Mouse (Mus musculus) right cerebral cortex, adult 2 months (tissue): ENCODE measurements around the gene Fgfr2.
A peak's percentile ranks its signal among the peaks of the same experiment; 100 is the strongest.
"Not testable (repeated sequence)": the region's sequence is repeated elsewhere in the genome, so short reads cannot be mapped to it uniquely, and the experiment has no call there.

Experiments used
- DNase-seq, 2 experiments: peaks; one replicate each; pipeline ENCODE4 v3.0.0; 2021 to 2022; ENCODE audit warnings: low spot score in 2 of 2

Gene Fgfr2

GRCm38 (mm10) chr7:130543181-130543580, 2580.0 kb downstream of the Fgfr2 start:
- no peak for DNase-seq

- DNase-seq: no peak
These were observed 2583.0 kb downstream of the Fgfr2 start for GRCm38 (mm10) chr7:130540176-130540575.

DNA sequence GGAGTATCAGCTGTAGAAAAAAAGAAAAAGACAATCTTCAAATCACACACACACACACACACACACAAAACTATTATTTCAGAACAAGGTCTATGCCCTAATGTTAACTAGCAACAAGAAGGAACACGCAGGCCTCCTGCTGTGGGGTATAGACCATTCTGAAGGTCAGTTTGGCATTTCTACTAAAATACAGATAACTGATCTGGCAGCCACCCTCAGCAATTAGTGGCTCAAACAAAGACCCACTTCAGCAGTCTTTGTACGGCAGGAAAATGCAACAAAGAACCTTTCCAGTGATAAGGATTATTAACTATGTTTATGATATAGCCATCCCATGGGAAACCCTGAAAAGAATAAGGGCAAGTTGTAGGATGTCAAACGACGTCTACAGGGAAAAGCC, 2586.1 kb downstream of the Fgfr2 start:
- DNase-seq: no peak

DNA sequence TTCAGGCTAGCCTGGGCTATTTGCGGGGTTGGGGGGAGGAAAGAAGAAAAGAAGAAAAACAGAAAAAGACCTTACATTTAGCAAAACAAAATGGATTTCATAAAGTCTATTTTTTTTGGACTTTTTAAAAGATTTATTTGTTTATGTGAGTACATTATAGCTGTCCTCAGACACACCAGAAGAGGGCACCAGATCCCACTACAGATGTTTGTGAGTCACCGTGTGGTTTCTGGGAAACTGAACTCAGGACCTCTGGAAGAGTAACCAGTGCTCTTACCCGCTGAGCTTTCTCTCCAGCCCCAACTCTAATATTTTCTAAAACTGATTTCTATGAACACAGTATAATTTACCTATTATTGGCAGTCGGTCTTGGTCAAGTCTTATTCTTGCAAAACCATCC, 2588.0 kb downstream of the Fgfr2 start:
- DNase-seq: no peak

GRCm38 (mm10) chr7:130533316-130534260, 2589.6 kb downstream of the Fgfr2 start:
- peak; percentile 88 to 97 for DNase-seq

GRCm38 (mm10) chr7:130531138-130531537, 2592.0 kb downstream of the Fgfr2 start:
- not testable (repeated sequence) for DNase-seq

- no peak for DNase-seq
These were observed 2595.8 kb downstream of the Fgfr2 start for GRCm38 (mm10) chr7:130527306-130527705.

DNA sequence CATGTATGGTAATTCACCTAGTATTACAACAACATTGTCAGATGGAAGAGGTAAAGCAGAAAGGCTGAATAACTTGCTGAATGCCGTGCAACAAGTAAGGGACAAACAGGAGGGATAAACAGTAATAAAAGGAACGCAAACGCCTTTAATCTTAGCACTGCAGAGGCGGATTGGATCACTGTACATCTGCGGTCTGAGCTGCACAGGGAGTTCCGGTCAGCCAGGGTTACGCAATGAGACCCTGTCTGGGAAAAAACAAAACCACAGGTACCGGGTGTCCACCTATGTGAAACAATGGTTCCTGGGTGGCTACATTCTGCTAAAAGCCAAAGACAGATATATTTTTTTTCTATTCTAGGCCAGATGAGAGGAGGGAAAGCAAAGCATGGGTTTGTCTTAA, 2599.7 kb downstream of the Fgfr2 start:
- no peak for DNase-seq

DNA sequence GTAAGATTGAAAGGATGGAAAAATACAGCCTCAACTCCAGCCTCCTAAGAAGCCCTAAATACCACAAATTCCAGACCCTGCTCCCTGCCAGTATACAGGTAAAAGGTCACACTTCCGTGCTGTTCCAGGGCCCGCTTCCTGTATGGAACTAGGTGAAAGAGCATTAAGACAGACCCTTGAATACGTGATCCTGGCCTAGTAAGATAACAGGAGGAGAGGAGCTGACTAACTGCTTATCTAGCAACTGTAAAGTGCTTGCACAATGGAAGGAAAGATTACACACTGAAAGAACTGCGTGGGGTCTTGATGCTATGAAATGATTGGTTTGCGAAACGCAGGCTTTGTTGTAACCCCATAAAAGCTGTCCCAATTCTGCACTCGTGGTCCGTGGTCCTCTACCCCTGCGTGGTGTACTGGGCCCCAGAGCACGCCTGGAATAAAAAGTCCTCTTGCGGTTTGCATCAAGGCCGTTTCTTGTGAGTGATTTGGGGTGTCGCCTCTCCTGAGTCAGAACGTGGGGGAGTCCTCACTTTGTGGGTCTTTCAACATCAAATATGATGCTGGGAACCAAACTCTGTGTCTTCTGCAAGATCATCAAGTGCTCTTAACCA, 2602.2 kb downstream of the Fgfr2 start:
- DNase-seq: no peak

DNA sequence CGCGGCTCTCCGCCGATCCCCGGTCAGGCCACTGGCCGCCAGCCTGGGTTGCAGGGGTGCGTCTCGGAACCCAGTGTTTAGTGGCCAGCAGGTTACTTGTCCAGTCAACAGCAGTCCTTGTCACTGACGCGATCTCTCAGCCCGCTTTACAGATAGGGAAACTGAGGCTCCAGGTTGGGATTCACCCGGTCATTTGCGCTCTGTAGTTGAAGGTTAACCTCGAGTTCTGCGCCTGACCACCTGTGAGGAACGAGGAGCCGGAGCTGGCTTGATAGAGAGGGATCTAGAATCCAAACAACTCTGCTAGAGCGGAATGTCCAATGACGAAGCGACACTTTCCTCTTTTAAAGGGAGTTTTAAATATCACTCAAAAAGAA, 2603.1 kb downstream of the Fgfr2 start, which contains the start of gene Ate1:
Ate1 (minus strand) TSS at position 321 of the 377 bp plus-strand sequence.
- DNase-seq: no peak

GRCm38 (mm10) chr7:130519096-130520048, 2603.8 kb downstream of the Fgfr2 start:
- peak; percentile 94 to 97 for DNase-seq

DNA sequence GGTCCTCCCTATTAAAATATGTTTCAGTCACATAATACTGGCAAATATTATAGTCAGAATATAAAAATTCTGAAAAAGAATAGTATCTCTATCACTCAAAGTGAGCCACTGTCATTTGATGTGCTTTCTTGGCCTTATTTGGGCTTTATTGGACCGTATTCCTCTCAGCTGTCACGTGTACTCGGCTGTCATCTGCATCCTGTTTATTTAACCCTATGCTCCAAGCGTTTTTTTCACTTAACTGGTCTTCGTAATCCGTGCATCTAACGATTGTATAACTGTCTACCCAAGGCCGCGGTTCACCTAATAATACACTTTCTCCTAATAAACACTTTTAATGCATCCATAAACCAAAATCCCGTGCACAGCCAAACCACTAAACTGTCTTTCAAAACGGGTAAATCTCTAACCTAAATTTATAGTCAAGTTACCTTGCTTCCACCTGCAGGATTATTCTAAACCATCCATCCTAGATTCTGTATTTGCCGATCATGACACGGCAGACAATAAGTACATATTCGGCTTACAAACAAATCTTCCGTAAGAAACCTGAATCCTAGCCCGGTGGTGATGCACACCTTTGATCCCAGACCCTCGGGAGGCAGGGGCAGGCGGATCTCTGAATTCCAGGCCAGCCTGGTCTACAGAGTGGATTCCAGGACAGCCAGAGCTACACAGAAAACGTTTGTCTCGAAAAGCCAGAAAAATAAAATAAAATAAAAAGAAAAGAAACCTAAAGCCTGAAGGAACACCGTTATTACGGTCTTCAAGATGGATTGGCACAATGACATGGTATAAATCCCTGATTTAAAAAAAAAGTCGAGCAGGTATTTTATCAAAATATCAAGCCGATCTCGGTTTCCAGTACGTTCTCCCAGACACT, 2604.7 kb downstream of the Fgfr2 start:
- no peak for DNase-seq

GRCm38 (mm10) chr7:130510243-130510642, 2612.9 kb downstream of the Fgfr2 start:
- no peak for DNase-seq

DNA sequence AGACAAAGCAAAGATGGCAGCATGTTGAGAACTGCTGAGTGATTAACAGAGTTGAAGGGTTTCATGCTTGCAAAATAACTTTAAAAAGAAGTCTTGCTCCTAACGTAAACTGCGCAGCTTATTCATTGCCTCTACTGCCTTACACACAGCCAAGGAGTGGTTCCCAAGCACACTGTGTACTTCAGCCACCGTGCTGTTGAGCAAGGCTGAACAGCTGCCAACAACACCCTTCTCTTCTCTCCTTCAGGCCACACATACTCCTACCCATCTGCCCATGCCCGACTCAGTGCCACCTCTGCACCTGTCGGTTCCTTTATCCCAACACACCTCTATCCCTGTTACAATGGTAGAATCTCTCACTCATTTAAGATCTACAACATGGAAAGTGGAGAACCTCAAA, 2620.1 kb downstream of the Fgfr2 start:
- DNase-seq: no peak

DNA sequence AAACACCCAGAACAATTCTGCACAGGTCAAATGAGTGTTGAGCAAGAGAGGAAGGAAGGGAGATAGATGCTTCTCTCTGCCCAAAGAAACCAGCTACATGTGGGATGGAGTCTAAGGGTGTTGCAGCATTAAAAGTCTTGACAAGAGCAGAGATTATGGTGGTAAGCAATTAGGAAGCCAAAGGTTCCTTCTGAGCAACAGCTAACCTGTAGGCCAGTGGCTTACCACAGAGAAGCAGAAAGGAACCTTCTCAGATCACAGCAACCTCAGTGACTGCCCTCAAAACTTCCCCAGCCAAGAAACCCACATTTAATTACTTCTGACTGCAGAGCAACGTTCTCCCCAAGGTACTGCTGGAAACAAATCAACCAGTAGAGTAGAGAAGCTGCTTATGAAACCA, 2621.7 kb downstream of the Fgfr2 start:
- DNase-seq: no peak

DNA sequence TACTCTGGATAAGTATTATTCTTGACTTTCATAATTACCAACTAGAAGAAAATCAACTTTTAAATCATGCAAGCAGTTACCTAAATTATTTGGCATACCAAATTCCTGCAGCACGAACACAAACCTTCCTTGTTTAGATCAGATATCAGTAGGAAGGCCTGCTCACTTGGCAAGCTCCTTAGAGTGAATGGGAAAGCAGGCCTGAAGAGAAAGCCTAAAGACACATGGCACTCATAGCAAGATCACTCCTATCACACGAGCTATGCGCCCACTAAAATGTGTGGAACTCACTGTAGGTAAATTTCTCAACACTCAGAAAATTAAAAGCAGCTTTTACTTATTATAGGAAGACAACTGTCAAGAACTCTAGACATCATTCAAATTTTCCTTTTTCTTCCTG, 2629.8 kb downstream of the Fgfr2 start:
- DNase-seq: no peak

- DNase-seq: no peak
These were observed 2631.1 kb downstream of the Fgfr2 start for GRCm38 (mm10) chr7:130492026-130492425.

DNA sequence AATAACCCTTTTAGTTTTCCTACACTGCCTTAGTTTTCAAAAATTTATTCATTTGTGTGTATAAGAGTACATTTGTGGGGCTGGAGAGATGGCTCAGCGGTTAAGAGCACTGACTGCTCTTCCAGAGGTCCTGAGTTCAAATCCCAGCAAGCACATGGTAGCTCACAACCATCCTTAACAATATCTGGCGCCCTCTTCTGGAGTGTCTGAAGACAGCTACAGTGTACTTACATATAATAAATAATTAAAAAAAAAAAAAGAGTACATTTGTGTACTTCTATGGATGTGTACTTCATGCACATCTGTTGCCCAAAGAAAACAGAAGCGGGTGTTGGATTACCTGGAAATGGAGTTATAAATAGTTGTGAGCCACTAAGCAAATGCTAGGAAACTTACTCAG, 2644.1 kb downstream of the Fgfr2 start:
- not testable (repeated sequence) for DNase-seq

GRCm38 (mm10) chr7:130475970-130476369, 2647.2 kb downstream of the Fgfr2 start:
- peak; percentile 56 to 64 for DNase-seq

- DNase-seq: no peak
These were observed 2649.3 kb downstream of the Fgfr2 start for GRCm38 (mm10) chr7:130473881-130474280.

- no peak for DNase-seq
These were observed 2650.5 kb downstream of the Fgfr2 start for GRCm38 (mm10) chr7:130472683-130473082.
